Mouse (Mus musculus) embryonic facial prominence, embryonic 10.5 days (tissue): ENCODE results near the gene Cpsf4. TPM values are rescaled to one million over a fixed set of nuclear protein-coding genes. Genes with fewer than 3 reads are reported as not detected.

Source experiments
- polyA plus RNA-seq: library from polyadenylated mRNA; unstranded; fragments of >200 nt; fragmentation: Nextera tagmentation; extraction: Ambion mirVana; gene quantifications from 2 replicates; pipeline ENCODE4 v1.2.1, GENCODE M21; 2016

Gene Cpsf4
- polyA plus RNA-seq, 1 experiment from 2014 or later: 87.0 TPM

Other genes starting within 250 kb of the Cpsf4 start
- gene Smurf1, start 201.4 kb upstream of the Cpsf4 start, polyA plus RNA-seq: 14.5 and 17.0 TPM in 2 replicates
- not detected in 2 replicates for gene Gm4871, start 134.5 kb upstream of the Cpsf4 start, polyA plus RNA-seq
- not detected in 2 replicates for gene 1700018F24Rik, start 124.2 kb upstream of the Cpsf4 start, polyA plus RNA-seq
- gene Arpc1a, start 83.4 kb upstream of the Cpsf4 start, polyA plus RNA-seq: 122 and 129 TPM in 2 replicates
- gene Kpna7, start 83.2 kb upstream of the Cpsf4 start, polyA plus RNA-seq: 0.06 TPM in 1 of 2 replicates, not detected in the other
- gene Arpc1b, start 53.0 kb upstream of the Cpsf4 start, polyA plus RNA-seq: 95.4 and 97.9 TPM in 2 replicates
- 144 and 151 TPM in 2 replicates for gene Pdap1, start 27.0 kb upstream of the Cpsf4 start, polyA plus RNA-seq
- gene Bud31, start 26.9 kb upstream of the Cpsf4 start, polyA plus RNA-seq: 249 and 250 TPM in 2 replicates
- 17.6 and 18.9 TPM in 2 replicates for gene Ptcd1, start 105 bp upstream of the Cpsf4 start, polyA plus RNA-seq
- gene Atp5j2, start 24.8 kb downstream of the Cpsf4 start, polyA plus RNA-seq: 523 and 540 TPM in 2 replicates
- 7.1 and 9.0 TPM in 2 replicates for gene Zkscan14, start 34.7 kb downstream of the Cpsf4 start, polyA plus RNA-seq
- 17.8 and 19.5 TPM in 2 replicates for gene Zkscan5, start 37.3 kb downstream of the Cpsf4 start, polyA plus RNA-seq
- gene Zfp655, start 64.5 kb downstream of the Cpsf4 start, polyA plus RNA-seq: 31.2 and 31.4 TPM in 2 replicates
- 0.45 and 0.83 TPM in 2 replicates for gene Zscan25, start 113.3 kb downstream of the Cpsf4 start, polyA plus RNA-seq
- gene Cyp3a57, start 178.1 kb downstream of the Cpsf4 start, polyA plus RNA-seq: not detected in 2 replicates